Mouse (Mus musculus) erythroblast, embryonic 14.5 days (primary cell): Measurements from ENCODE around the gene Bach2.

ENCODE experiments used
- GATA1 ChIP-seq: IDR thresholded peaks from 2 replicates; pipeline ENCODE4 v1.6.1; 2012; ENCODE audit warnings: low read length, inconsistent platforms, mixed read lengths
- TAL1 ChIP-seq: IDR thresholded peaks from 3 replicates; pipeline ENCODE4 v1.6.1; 2012; ENCODE audit warnings: low read length, inconsistent platforms, mixed read lengths

DNA sequence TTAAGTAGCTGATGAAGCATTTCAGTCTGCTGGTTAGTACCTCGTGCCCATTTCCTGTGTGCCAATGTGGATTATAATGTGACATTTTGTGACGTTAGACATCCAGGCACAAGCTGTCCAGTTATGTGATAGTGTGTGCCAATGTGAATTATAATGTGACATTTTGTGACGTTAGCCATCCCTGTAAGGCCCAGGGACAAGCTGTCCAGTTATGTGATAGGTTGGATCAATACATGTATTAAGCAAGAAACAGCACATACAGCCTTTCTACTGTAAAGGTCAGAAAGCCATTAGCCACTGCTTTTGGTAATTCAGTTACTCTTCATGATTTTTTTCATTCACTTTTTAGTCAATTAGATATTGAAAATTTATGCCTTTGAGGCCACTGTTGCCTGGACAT, 76.3 kb downstream of the Bach2 start:
- TF ChIP-seq TAL1, result no peak
- no peak for TF ChIP-seq GATA1
